Mouse (Mus musculus) G1E (cell line): ENCODE measurements around the gene Slc34a2.

ENCODE experiments used
- CTCF ChIP-seq: IDR thresholded peaks from 2 replicates; pipeline ENCODE4 v1.5.1; 2012; ENCODE audit warnings: low read depth, low read length, inconsistent platforms, mixed read lengths
- GATA1 ChIP-seq: IDR thresholded peaks from 2 replicates; pipeline ENCODE4 v1.6.1; 2012; ENCODE audit warnings: borderline replicate concordance, low read length, inconsistent platforms, mixed read lengths

- no peak for TF ChIP-seq CTCF
- no peak for TF ChIP-seq GATA1
These were observed 68.8 kb downstream of the Slc34a2 start for GRCm38 (mm10) chr5:53106731-53107130.
